Mouse (Mus musculus): ENCODE results near the gene Gdpd4.

The Gdpd4 gene

DNA sequence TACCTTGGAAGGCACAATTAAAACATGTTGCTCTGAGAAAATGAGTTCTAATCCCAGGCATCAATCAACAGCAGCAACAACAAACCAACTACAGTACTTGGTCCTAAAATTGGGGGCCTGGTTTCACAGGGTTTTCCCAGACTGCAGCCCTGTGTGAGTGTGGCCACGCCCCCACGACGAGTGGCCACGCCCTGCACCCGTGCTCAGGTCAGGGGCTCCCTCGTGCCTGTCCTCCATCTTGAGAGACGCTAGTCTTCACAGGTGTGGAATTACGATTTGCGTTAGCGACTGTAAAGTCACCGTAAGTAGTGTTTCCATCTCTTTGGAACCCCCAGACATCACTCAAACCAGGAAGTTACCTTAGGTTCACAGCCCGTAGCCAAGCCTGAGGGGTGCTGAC is at the start of gene Gdpd4:
TSS of gene Gdpd4 (plus strand) at position 214 of the 400 bp plus-strand sequence.
- DNase-seq, result no peak

DNA sequence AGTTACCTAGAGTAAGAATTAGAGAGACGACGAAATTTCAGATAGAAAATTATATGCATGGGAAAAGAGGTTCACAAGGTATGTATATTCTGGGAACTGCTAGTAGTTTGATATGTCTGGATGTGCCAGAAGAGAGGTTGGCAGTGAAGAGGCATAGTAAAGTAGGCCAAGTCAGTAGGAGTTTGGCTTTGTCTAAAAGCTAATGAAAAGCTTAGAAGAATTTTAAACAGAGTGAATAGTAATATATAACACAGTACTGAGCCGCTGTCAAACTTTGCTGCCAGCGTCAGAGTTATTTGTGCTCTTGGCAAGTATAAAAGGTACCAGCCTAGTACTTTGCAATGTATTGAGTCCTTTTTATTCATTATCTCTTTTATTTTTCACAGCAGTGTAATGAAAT is 47.4 kb upstream of the Gdpd4 start:
- DNase-seq, result no peak

DNA sequence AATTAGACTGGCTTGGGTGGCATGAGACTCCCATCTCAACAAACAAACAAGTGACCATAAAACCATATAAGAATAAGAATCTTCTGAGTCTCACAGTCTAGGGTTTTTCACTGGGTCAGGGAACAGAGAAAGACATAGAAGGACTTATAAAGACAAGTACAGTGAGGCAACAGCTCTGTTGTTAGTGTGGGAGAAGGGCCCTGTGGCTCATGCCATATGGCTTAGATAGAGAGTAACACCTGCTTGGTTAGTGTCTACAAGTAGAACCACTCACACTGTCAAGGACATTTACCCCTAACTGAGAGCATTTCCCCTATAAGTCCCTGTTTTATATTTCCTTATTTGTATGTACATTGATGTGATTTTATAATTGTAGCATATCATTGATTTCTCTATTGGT is 46.4 kb upstream of the Gdpd4 start:
- no peak for DNase-seq

DNA sequence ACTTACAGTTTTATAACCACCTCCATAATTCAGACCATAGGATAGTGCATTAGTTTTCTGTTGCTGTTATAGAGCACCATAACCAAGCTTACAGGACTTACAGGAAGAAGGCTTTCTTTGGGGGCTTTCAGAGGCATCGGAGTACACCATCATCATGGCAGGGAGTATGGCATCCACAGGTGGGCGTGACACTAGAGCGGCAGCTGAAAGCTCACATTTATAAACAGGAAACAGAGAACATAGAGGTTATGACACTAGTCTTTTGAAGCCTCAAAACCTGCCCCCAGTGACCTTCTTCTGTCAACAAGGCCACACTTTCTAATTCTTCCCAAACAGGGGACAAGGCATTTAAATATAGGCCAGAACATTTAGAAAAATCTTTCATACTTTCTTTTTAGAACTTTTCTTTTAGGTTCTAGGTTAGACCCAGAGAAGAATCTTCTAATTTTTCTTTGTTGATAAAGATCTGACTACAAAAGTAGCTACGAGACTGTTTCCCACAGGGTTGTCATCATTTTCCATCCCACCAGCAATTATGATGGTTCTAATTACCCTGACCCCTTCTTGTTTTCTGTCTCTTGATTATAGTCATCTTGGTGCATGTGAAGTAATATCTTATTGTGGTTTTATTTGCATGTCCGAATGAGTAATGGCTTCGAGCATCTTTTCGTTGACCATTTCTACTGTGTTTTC is 41.8 kb upstream of the Gdpd4 start:
- no peak for DNase-seq

DNA sequence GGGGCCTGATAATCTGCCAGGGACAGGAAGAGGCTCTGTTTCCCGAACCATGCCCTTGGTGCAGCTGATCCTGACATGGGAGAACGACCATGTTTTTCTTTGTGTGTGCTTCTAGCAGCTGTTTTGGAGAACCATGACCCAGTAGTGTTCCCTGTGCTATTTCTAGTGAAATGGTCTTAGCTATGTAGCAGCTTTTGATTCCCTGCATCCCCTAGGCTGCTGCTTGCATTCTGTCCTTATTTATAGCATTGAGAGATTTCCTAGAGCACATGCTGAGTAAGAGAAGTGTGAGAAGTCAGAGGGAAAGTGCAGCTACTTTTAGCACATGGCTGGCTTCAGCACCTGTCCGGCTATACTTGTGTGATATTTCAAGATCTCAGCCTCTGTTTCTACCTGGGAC is 8.1 kb upstream of the Gdpd4 start:
- no peak for DNase-seq

DNA sequence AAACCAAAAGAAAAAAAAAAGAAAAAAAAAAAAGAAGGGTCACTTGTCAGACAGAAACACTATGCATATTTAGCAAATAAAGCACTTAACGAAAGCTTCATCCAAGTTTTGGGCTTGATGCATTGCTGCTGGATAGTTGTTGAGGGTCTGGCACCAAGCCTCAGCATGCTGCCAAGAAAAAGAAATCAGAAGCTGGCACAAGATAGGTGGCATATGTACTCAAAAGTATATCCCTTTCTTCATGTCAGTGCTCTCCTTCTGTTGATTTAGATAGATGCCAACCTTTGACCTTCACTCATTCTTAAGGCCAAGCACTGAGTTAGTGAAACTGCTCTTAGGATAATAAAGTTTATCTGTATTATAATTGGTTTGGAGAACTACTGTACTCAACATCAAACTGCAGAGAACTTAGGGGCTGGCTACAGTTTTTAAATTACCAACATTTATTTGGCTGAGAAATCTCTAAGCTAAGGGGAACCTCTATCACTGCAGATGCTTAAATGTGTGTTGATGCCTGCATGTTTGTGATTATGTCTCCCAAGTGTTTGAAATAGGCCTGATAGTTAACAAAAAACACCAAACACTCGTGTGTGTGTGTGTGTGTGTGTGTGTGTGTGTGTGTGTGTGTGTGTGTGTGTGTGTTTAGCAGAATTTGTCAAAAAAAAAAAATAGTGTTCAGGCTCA is 4.8 kb upstream of the Gdpd4 start:
- DNase-seq, result no peak

DNA sequence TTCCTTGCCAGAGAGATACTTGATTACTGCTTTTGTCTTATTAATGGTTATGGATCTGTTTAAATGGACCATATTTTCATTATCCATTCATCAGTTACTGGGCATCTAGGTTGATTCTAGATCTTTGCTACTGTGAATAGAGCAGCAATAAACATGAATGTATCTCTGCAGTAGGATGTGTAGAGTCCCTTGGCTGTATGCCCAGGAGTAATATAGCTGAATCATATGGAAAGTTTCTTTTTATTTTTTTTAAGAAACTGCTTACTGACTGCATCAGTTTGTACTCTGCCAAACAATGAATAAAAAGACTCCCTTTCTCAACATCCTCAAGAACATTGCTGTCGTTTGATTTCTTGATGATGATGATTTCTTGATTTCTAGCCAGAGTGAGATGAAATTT is 6.1 kb downstream of the Gdpd4 start:
- DNase-seq, result no peak

DNA sequence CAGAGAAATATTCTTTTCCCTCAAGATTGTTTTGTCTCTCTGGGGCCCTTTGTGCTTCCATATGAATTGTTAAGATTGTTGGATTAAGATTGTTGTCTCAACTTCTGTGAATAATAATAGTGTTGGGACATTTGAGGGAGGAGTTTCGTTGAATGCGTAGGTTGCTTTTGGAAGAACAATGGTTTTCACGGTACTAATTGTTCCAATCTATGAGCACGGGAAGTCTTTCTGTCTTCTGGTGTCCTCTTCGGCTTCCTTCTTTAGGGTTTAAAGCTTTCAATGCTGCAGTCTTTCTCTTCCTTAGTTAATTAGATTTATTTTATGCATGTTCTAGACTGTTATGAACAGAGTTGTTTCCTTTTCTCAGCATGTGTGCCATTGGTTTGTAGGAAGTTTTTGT is 7.2 kb downstream of the Gdpd4 start:
- no peak for DNase-seq

DNA sequence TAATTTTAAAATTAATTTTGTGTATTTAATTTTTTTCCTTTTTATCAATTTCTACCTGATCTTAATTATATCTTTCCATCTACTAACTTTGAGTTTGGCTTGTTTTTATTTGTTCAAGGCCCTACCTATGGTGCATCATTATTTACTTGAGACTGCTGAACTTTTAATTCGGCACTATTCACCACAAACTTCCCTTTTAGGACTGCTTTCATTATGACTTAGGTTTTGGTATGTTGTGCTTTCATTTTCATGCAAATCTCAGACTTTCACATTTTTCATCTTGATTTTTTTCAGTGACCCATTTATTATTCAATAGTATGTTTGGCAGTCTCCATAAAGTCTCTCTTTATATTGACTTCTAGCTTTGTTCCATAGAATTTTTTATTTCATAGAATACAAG is 24.7 kb downstream of the Gdpd4 start:
- DNase-seq, result no peak

DNA sequence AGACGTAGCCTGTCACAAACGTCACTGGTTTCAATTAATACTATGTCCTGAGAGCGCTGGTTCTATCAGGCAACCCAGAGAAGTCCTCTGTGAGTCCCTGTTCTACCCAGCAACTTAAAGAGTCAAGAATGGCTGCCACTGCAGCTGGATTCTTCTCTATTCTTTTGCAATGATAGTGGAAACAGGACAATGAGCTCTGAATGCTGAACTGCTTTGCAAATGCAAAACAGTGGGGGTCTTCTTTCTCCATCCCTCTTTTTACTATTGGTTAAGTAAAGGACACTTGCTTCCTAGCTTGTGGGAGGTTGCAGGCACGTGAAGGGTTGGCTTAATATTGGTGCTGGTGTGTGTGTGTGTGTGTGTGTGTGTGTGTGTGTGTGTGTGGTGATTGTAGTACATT is 52.7 kb downstream of the Gdpd4 start:
- no peak for DNase-seq

DNA sequence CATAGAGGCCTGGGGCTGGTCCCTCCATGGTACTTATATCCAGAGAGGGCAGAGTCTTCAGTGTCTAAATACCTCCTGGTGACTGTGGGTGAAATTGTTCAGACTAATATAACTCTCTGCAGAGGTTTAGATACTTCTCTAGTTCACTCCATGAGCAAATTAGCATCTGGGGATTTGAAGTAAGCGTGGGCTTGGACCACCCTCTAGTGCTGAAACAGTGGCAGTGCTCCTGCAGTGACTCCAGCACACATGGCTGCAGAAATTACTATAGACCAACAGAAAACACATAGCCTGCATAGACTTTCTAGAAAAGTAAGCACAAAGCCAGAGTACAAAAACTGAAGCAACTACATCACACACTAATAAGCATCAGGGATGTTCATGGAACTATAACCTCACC is 57.7 kb downstream of the Gdpd4 start:
- peak; percentile 26 for DNase-seq

DNA sequence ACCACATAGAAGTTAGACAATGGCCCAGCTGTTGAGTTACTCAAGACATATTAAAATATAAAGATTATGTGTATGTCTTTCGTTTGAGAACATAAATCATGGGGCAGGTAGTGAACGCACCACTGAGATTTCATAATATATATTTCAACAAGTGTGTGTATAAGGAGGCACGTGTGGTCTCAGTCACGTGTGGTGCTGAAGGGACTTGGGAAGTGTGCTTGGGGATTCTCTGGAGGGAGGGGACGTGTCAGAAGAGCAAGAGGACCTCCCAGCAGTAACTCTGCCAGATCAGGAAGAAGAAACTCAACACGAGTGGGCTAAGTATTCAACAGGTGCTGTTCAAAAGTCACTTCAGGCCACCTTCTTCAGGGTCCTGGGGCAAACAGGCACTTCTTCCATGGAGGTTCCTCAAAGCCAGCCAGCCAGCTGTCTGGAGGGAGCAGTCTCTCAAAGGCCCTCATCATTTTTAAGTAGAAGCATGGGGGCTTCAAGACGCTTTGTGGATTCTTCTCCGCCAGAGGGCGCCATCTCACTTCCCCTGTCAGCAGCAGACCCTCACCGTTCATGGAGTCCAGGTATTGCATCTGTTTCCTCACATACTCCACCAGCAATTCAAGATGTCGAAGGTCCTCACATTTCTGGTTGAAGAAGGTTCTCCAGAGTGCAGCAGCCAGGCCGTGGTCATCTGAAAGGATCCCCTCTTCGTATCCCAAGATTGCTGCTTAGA is 64.5 kb downstream of the Gdpd4 start:
- DNase-seq, result peak; percentile 61

DNA sequence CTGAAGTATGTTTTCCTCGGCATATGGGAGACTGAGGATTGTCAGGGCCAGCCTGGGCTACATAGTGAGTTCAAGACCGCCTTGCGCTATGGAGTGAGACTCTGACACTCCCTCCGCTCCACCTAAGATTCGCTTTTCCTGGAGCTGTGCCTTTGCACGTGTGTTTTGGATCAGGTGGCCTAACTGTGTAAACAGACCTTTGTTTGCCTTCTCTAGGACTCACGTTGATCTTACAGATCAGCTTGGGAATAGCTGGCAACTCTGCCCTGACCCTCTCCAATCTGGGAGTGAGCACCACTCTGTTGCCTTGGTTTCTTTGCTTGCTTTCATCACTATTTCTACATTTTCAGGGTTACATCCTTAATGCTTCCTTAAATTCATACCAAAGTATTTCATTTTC is 82.9 kb downstream of the Gdpd4 start:
- DNase-seq, result no peak

DNA sequence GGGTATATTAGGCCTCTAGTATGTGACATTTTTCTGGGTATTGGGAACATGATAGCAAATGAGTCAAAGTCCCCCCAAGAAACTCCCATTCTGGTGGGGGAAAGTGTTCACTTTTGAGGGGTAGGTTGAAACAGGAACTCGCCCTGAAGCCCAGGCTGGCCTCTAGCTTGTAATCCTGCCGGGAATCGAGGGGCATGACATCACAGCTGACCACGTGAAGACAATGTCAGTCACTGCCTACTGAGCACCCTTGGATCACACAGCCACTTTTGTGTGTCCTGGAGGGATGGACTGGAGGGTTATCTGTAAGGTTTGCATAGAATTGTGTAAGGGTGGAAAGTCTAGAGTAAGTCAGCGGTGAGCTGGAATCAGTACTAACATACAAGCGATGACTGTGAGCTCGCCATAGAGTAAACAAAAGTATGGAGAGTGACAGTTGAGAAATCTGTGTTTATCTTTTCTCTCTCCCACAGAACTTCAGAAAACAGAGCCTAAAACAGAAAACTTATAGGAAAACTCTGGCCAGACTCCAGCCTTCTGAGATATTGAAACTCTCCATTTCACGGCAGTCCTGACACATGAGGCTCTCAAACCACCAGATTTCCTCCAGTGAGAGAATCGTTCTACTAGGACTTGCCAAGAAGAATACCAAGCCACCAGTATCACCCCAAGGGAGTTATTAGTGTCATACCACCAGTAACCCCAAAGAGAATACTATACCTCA is 128.5 kb downstream of the Gdpd4 start:
- no peak for DNase-seq

DNA sequence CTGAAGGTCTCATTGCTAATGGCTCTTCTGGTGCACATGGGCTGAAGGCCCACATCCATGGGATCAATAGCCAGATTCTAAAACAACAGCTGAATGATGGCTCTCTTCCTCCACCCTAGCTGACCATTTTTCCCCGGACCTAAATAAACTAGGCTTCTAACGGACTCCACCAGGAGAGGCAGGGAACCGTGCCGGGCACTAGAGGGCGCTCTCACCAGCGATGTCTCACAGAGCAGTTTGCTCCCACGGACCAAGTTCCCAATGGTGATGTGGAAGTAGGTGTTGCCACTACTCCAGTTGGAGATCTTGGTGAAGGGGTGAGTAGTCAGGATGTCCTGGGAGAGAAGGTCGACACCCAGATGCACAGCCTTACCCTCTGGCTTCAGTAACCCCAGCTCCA is 132.2 kb downstream of the Gdpd4 start:
- peak; percentile 67 for DNase-seq

DNA sequence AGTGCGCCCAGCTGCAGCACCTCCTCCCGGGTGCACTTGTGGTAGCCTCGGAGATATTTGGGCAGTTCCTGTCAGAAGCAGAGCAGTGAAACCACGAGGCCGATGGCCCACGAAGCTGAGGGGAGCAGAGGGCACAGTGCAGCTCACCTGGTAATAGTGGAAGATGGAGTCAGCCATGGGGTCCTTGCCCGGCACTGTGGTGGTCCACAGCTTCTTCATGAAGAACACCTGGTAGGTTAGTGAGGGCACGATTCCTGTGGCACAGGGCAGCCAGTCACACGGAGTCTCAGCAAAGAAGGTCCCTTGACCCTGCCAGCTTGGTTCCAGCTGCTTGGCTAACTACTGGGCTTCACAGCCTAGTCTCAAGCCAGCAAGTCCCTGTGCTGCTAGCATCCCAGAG is 134.7 kb downstream of the Gdpd4 start:
- no peak for DNase-seq

DNA sequence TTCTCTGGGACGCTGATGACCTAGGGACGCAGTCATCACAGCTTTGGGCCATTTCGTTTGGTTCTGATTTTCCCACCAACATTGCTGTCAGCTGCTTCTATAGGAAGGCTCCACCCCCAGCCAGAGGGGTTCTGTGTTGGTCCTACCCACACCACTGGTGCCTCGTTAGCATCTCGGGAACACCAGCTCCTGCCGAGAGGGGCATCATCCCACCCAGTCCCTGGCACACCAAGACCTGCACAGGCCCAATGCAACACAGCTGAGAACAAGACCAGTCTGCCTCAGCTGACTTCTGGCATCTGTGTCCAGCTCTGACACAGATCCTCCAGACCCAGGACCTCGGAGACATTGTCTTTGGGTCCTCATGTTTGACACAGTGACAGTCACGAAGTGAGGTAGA is 135.2 kb downstream of the Gdpd4 start:
- no peak for DNase-seq

DNA sequence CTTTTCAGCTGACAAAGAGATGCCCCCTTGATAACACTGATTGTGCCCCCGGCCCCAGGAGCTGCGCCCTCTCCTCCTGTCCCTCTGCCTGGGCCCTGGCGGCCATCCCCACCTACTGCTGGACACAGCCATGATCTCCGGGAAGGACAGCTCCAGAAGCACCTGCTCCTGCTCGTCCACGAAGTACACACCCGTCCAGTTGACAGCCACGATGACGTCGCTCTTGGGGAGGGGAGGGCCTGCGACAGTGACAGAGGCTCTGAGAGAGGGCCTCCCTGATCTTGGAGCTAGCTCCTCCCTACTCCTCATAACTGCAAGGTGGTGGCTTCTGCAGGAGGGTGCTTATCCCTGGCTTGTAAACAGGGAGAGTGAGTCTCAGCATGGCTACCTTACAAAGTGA is 146.5 kb downstream of the Gdpd4 start:
- no peak for DNase-seq

DNA sequence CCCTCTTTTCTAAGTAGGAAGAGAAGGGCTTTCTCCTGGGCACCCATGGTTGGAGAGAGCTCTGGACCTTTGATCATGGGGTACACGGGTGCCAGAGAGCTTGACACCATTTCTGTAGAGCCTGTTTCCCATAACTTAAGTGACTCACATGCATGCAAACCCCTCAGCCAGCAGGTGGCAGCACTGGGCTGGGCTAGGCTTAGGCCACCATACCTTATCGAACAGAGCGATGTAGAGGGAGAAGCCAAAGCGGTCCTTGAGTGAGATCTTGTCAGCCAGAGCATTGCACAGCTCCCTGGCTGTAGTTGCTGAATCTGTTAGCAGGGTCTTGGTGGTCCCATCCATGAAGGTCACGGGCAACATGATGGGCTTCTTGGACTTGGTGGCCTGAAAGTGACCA is 151.9 kb downstream of the Gdpd4 start:
- peak; percentile 87 for DNase-seq

DNA sequence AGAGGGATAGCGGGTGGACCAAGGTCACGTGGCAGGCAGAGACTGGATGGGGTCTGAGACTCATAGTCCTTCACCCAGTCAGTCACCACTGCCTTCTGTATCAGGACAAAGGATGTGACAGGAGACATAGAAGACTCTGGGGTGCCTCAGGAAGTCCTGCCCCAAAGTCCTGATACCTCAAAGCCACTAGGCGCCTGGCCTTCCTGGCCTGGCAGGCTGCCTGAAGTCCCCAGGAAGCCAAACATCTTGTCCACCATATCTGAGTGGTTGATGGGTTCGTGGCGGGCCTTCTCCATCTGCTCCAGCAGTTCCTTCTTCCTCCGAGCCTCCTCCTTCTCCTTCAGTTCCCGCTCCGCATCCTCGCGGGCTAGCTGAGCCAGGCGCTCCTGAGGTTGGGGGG is 157.7 kb downstream of the Gdpd4 start:
- DNase-seq, result no peak

DNA sequence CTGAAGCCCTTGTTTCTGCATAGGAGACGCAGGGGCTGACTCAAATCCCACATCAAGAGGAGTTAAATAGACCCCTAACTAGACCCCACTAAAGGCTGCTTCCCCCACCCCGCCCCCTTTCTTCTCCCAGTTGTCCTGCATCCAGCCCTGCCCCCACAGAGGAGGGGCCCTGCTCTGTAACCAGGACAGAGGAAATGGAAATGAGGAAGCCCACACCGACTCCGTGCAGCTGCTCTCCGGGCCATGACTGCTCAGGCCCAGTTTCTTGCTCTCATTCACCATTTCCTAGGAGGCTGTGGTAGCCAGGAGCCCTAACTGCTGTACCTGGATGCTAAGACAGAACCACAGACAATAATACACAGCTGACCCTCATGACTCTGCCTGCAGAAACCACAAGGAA is 162.6 kb downstream of the Gdpd4 start:
- peak; percentile 27 for DNase-seq

DNA sequence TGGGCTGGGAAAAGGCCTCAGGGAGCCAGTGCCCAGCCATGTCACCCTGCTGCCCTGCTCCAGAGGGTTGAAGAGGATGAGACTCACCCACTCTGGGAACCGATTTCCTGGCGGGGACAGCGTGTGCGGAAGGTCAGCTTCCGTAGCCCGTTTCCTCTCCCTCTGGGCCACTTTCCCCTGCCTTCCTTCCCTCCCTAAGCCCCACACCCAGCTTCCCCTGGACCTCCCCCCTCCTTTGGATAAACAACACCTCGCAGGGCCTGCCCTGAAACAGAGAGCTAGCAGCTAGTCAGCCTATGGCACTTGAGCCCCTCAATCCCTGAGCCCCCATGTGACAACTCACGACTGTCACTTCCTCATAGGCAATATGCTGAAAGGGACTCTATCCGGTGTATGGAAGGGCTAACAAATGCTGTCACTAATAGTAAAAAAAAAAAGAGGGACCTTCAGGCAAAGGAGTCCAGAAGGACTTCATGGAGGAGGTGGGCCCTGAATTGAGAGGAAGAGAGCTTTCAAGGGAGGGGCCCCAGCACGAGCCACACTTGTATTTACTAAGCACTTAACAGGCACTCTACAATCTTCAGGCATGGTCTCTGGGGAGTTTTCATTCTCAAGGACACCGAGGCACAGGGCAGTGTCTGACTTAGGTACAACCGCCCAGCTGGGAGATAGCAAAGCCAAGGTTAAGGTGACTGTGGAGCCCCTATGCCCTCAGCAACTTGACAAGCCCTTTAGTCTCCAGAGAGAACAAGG is 165.0 kb downstream of the Gdpd4 start:
- no peak for DNase-seq

DNA sequence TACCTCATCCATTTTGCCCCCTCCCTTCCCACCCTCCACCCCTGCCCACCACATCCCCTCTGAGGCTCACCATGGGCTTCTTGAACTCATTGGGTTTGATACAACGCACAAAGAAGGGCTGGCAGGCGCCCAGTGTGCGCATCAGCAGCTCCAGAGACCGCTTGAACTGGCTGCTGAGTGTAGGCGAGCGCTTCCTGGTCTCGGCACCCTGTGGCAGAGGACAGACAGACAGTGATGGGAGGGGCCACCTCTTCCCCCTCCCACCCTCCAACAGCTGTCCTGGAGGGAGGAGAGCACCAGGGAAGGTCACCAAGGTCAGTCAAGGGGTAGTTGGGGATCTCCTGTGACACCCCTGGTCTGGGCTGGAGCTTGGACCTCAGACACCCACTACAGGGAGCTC is 165.6 kb downstream of the Gdpd4 start:
- DNase-seq, result no peak

All from liver (tissue).